Mouse (Mus musculus): ENCODE data around the gene Tbc1d32. TPM values are rescaled to one million over a fixed set of nuclear protein-coding genes. Genes with fewer than 3 reads are reported as not detected.
A peak's percentile ranks its signal among the peaks of the same experiment; 100 is the strongest.
"Not testable (repeated sequence)": the region's sequence is repeated elsewhere in the genome, so short reads cannot be mapped to it uniquely, and the experiment has no call there.

The Tbc1d32 gene
- total RNA-seq (2022) = 1 to 10 TPM; 3.6 to 5.0 (median 4.1) TPM

DNA sequence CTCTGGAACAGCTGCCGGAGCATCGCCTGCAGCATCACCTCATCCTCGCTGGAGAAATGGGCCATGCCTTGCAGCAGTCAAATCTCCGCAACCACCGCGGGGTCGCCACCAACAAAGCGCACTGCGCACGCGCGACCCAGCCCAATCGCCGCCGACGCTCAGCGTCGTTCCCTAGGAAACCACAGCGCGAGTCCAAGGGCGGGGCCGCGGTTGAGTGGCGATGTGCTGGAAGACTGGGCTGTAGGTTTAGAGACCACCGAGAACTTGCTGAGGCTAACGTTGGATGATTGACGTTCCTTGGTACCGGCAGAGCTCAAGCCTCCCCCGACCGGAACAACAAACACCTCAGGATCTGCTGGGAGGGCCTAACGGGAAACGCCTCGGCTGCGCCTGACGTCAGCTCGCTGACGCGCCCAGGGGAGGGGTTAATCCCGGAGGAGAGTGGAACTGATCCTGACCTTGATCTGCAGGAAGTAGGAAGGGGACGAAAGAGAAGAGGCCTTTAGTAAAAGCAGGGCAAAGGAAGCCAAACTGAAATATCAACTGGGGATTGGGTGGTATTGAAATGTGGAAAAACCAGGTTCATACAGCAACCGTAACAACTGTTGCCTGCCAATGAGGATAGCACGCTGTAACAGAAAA is at the start of gene Tbc1d32:
TSS of gene Tbc1d32 (minus strand) at position 122 of the 642 bp plus-strand sequence.
- DNase-seq (ENCODE audit: low spot score) = peak; percentile 92

DNA sequence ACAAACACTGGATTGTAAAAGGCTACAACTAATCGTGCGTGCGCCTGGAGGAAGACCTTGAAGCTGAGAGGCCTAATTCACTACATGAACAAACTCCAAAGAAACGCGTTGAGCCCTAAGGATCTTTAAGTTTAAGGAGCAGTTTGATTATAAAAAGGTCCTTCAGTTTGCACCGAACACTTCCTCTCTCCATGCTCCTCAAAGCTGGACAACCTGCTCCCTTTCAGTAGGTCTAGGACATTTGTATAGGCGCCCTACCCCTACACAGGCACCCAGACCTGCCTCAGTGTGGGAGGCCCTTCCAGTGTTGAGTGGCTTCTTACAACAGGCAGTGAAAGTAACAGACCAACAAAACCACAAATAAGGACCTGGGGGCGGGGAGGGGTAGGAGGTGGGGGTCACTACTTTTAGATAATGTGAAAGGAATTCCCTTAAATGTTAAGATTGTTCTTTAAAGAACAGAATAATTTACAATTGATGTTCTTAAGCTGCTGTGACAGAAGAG is 666 bp downstream of the Tbc1d32 start:
- no peak for DNase-seq (ENCODE audit: low spot score)

DNA sequence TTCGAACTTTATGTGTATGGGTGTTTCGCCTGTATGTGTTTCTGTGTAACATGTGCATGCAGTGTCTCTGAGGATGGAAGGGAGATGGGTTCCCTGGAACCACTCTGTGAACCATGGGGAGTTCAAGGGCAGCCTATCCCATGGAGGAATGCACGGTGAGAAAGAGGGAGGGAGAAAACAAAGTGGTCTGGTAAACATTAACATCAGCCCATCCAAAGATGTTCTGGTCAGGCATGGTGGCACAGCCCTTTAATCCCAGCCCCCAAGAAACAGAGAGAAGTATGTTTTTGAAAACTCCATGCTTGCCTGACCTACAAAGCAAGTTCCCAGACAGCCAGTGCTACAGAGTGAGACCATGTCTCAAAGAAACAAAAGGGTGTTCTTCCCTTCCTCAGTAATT is 12.7 kb downstream of the Tbc1d32 start:
- DNase-seq (ENCODE audit: low spot score) = no peak

DNA sequence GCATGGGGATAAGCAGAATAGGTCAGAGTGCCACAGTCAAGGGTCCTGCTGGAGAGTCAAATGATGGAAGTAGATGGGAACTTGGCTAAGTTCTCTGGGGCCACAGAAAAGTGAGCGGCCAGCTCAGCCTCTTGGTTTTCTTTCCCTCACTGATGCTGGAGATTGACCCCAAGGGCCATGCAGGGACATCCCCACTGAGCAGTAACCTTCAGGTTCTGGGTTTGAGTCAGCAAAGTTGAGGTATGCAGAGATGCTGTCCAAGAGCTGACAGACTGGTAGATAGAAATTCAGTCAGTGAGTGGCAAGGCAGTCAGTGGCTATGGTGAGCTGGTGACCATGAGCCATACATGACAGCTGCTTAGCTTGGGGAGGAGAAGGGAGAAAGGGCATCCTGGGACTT is 18.1 kb downstream of the Tbc1d32 start:
- DNase-seq (ENCODE audit: low spot score) = no peak

DNA sequence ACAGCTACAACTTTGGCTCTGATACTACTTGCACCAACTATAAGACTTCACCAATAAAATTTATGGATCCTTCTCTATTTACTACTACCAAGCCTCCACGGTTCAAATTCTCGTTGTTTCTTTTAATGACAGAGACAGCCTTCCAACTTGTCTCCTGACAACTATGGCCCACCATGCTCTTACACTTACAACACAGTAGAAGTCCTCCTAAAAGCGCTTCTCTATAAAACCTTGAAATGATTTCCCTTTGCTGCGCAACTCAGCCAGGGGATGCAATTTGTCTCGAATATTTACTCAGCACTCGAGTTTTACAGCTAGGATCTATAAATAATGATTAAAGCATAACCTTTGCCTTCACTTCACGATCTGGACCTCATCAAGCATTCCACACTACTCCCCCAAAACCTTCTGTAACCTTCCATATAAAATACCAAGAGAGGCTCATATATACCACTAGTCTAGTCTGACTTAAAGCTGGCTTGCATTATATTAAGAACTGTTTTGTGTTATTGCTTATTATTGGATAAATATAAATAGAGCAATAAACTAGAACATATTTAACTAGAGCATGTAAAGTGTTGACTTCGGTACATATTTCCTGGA is 21.6 kb downstream of the Tbc1d32 start:
- no peak for DNase-seq (ENCODE audit: low spot score)

DNA sequence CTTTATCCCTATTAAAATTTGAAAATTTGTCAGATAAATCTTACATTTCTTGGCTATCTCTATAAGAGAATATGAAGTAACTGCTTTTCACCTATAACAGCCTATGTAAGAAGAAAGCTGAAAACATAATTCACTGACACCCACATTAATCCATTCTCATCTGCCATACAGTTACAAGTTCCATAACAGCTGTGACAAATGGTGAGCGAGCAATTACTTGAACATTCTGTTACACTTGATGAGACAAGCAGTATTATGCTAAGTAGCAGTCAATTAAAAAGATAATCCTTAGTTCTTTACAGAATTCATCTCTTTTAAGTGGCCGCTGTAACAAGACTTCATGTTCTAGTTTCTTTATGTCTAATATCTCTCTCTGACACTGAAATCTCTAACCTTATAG is 24.1 kb downstream of the Tbc1d32 start:
- no peak for DNase-seq (ENCODE audit: low spot score)

DNA sequence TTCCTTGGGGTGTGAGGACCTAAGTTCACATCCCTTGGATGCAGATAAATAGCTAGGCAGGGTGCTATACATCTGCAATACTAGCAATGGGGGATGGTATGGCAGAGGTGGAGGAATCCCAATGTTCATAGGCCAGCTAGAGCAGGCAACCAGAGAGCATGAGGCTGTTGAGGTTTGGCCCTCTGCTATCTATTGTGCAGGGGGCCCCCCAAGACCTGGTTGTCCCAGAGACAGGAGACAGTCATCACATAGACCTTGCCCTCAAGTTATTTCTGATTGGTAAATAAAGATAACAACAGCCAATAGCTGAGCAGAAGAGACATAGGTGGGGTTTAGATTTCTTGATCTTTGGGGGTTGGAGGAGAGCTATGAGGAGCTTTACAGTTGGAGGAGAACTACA is 28.6 kb downstream of the Tbc1d32 start:
- no peak for DNase-seq (ENCODE audit: low spot score)

DNA sequence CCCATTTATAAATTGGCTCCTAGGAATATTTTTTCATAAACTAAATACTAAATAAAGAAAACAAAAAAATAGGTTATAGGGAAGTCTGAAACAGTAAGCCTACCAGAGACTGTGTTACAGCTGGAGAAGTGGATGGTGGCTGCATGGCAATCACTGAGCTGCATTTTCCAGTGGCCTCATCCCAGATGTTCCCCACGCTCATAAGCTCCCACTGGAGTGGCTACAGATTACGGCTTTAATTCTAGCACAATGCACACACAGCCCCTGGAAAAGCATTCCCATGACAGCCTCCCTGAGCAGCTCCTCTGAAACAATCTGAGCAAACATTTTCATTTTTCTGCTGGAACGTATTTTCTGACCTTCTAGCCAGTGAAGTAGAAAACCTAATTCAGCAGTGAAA is 29.8 kb downstream of the Tbc1d32 start:
- no peak for DNase-seq (ENCODE audit: low spot score)

DNA sequence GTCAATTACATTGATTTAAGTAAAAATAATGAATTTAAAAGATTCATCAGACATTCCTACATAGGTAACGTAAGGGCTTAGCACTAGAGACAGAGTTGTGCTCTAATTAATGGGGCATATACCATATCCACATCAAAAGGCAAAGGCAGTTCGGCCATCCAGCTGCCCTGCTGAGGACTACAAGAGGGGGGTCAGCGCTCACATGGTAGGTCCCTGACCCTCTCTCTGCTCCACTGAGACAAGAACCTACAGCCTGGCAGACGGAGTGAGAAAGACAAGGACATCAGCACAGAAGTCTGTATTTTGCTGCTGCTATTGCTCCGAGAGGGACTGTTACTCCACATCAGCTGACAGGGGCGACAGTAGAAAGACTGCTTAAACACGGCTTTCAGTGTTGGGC is 34.2 kb downstream of the Tbc1d32 start:
- no peak for DNase-seq (ENCODE audit: low spot score)

DNA sequence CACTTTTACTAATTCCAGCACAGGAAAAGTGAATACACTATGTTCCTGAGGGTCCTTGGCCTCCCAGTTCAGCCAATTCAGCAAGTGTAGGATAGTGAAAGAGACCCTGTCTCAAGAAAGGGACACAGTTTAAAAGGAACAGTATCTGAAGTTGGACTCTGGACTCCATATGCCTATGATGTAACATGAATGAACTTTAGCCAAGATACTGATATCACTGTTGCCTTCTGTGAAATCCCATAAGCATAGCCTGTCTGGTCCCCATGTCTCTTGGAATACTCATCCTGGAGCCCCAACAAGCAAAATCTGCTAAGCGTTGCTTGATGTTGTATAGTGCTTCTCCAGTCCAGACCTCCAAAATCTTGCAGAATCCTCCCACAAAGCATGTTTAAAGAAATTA is 46.8 kb downstream of the Tbc1d32 start:
- DNase-seq (ENCODE audit: low spot score) = no peak

DNA sequence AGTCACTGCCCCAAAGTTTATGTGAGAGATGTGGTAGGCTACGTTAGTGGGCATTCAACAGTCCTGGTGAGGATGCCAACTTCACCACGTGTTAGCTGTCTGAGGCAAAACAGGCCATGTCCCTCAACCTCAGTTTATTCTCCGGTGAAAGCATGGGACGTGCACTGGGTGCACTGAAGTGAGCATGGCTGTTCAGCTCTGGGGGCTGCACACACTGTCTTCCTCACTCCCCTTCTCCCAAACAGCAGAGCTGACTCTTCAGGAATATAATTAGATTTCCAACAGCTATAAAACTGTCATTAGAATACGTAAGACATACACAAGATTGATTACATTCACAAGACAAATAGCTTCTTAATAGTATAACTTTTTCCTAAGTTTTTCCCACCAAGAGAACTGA is 55.3 kb downstream of the Tbc1d32 start:
- no peak for DNase-seq (ENCODE audit: low spot score)

DNA sequence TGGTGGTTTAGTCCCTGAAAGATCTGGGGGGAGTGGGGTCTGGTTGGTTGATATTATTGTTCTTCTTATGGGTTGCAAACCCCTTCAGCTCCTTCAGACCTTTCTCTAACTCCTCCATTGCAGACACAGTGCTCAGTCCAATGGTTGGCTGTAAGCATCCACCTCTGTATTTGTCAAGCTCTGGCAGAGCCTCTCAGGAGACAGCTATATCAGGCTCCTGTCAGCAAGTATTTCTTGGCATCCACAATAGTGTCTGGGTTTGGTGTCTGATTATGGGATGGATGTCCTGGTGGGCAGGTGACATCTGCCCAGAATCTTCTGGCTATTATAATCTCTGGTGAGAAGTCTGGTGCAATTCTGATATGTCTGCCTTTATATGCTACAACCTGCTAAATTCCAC is 60.8 kb downstream of the Tbc1d32 start:
- DNase-seq (ENCODE audit: low spot score) = not testable (repeated sequence)

DNA sequence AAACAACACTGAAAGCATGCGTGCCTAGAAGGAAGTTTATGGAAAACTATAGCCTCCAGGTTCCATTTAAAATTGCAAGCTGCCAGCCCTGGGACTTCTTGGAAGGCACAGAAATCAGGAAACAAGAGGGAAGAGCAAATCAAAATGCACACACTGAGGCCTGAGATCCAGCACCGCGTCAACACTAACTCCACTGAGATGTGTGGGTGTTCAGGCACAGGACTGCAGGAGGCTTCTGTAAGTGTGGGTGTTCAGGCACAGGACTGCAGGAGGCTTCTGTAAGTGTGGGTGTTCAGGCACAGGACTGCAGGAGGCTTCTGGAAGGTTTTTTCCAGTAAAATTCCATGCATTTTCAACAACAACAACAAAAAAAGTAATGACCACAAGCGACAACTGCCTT is 62.7 kb downstream of the Tbc1d32 start:
- no peak for DNase-seq (ENCODE audit: low spot score)

DNA sequence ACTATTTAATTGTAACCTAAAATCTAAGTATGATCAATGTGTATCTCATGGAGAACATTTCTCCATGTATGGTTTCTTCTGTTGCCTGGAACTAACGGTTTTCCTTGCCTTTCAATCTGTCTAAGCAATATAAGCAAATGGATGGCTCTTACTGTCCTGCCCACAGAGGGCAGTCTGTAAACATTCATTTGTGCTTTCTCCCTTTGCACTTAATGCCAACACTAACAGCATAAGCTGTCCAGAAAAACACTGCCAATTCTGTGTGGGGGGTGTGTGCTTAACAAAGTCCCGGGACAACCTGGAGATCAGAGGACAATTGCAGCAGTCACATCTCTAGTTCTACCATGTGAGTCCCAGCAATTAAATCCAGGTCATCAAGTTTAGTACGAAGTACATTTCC is 64.1 kb downstream of the Tbc1d32 start:
- peak; percentile 3 for DNase-seq (ENCODE audit: low spot score)

DNA sequence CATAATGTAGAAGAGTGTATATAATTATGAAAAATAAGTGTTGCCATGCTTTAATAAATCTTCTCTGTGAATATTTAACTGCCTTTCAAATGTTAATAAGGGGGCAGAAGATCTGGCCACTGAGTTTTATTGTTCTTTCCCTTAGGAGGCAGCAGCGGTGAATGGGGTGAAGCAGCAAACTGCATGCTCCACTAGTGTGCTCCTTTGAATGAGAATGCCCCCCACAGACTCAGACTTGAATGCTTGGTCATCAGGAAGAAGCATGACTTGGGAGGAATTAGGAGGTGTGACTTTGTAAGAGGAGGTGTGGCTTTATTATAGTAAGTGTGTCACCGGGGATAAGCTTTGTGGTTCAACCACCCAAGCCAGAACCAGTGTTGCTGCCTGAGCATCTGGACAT is 69.7 kb downstream of the Tbc1d32 start:
- no peak for DNase-seq (ENCODE audit: low spot score)

DNA sequence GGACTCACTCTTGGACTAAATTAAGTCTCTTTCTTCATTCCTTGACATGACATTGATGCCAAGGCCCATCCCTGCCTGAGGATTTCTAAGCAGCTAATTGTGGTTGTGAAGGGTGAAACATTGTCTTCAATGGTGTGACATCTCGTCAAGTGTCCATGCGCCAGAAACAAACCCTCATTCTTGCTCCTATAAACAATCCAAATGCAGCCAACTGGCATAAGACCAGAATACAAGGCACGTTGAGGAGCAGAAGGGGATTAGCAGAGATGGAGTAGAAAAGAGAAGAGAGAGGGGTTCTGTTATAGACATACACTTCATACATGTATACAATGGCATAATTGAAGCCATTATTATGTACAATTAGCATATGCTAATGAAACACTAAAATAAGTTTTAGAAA is 70.3 kb downstream of the Tbc1d32 start:
- no peak for DNase-seq (ENCODE audit: low spot score)

DNA sequence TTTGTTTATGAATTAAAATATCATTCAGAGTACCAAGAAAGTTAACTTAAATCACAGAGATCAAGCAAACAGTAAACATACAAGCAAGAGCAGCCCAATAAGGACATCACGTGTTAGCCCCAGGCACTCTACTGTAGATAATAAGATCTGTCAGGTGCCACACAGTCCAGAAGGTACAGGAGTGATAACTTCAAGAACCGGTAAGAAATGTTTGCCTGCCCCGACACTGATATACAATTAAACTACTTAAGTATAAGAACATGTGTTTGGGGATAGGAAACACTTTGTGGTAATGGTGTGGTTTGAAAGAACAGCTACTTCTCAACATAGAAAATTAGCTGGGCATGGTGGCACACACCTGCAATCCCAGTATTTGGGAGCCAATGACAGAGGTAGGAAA is 71.5 kb downstream of the Tbc1d32 start:
- no peak for DNase-seq (ENCODE audit: low spot score)

DNA sequence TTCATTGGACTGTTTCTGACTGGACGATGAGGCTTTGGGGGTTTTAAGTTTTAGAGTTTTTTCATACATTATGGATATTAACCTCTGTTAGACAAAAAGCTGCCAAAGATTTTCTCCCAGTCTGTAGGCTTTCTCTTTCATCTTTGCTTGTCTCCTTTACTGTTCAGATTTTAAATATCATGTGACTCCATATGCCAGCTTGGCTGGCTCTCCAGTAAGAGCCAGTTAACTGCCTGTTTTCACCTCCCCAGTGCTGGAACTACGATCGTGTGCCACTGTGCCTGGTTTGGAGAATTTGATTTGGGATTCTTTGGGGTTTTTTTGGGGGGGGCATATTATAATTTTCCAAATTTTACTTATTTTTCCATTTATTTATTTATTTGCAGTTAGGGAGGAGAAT is 79.6 kb downstream of the Tbc1d32 start:
- DNase-seq (ENCODE audit: low spot score) = no peak

DNA sequence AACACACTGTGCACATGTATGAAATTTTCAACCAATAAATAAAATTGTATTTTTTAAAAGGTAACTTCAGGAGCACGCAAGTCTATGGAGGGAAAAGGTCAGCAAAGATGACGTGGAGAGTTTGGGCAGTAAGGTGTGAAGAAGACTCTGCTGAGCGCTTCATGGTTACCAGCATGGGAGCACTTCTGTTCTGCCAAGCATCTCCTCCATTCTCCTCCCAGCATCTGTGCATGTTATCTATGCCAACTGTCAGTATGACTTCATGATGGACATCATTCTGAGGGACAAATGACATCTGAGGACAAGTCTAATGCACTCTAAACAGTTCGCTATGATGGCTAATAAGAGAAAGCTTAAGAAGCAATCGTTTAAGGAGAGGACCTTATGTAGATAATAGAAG is 91.3 kb downstream of the Tbc1d32 start:
- DNase-seq (ENCODE audit: low spot score) = no peak

DNA sequence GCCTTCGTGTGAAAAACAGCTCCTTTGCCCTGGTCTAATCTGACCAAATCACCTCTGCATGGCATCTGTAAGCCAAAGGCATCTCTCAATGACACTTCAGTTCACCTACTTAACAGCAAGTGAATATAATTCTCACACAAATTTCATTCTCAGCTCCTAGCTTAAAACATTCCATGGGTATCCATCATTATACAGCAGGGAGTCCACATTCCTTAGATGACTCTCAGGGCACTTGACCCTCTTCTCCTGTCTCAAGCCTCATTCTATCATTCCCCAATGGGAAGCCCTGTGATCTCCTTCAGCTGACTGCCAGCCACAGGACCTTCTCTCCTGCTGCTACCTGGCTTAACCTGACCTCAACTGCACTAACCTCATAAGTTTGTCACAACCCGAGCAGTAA is 98.8 kb downstream of the Tbc1d32 start:
- DNase-seq (ENCODE audit: low spot score) = no peak

DNA sequence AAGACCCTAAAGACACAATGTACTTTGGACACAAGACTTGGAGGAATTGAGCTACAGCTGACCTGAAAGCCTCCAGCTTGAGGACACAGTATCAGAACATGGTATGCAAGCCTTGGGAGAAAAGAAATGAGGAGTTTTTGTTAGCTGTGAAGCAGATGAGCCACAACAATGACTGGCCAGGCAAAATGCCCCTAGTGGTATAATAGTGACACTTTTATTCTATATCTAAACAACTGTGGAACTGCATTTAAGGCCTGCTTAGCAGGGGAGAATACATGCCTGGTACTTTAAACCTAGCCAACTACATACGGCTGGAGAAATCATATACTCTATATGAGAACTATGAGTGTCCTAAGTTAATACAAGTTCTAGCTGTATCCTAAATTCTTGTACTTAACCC is 101.5 kb downstream of the Tbc1d32 start:
- no peak for DNase-seq (ENCODE audit: low spot score)

DNA sequence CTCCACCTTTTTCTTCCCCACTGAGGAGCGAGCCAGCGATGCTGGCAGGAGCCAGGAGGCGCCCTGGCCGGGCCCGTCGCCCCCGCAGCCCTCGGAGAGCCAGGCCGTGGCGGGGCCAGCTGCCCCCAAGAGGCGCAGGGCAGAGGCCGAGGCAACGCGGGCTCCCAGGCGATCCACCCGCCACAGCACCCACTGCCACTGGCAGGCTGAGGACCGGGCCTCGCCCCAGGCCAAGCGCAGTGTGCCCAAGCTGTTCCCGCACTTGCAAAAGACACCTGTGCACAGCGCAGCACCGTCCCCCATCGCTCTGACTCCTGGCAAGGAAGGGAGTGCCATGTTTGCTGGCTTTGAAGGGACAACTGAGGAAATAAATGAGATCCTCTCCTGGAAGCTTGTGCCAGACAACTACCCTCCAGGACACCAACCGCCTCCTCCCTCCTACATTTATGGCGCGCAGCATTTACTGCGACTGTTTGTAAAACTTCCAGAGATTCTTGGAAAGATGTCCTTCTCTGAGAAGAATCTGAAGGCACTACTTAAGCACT is 112.8 kb downstream of the Tbc1d32 start:
- no peak for DNase-seq (ENCODE audit: low spot score)

DNA sequence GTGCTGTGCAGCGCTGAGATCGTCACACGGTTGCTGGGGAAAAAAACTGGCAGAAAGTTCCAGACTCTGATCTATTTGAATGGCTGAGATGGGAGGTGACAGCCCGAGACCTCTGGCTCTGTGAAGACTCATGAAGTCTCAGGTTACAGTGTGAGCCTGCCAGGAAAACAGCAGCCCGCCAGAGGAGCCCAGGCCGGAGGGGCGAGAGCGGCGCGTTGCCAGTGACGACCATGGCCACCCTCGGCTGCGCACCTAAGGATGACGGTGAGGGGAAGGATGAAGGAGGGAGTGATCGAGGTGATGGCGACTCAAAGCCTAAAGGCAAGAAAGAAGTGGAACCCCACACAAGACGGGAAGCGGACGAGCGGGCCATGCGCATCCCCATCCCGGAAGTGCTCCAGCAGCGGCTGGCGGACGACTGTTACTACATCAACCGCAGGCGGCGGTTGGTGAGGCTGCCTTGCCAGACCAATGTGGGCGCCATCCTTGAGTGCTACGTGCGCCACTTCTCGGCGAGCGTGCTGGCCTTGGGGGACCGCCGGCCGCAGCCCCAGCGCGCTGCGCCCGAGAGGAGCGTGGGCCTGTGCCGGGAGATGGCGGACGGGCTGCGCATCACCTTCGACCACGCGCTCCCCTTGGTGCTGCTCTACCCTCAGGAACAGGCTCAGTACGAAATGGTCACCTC is 113.4 kb downstream of the Tbc1d32 start:
- DNase-seq (ENCODE audit: low spot score) = peak; percentile 34
